Mouse (Mus musculus) lung, adult 2 months (tissue): ENCODE measurements around the gene Ceacam19. TPM values are rescaled to one million over a fixed set of nuclear protein-coding genes. Genes with fewer than 3 reads are reported as not detected.

ENCODE experiments used
- DNase-seq: peaks from one replicate; pipeline ENCODE4 v3.0.0; 2022
- H3K4me1 ChIP-seq: fragments of 200-500 bp; 2 replicates; pipeline ENCODE4 v1.6.1; 2011; ENCODE audit warnings: low read length; ENCODE audit not compliant: control insufficient read depth, insufficient read depth
- H3K4me3 ChIP-seq: fragments of 200-500 bp; replicated peaks from 2 replicates; pipeline ENCODE3; 2011; ENCODE audit warnings: low read depth, mild to moderate bottlenecking, control low read depth, low read length; ENCODE audit errors: extremely low read depth
- CTCF ChIP-seq: fragments of 200-500 bp; IDR thresholded peaks from 2 replicates; pipeline ENCODE4 v1.5.1; 2011; ENCODE audit warnings: mild to moderate bottlenecking, low read length, control low read depth; ENCODE audit not compliant: insufficient read depth
- POLR2A ChIP-seq: fragments of 200-500 bp; IDR thresholded peaks from 2 replicates; pipeline ENCODE4 v1.6.1; 2011; ENCODE audit warnings: low read depth, mild to moderate bottlenecking, control low read depth, low read length, borderline replicate concordance; ENCODE audit errors: extremely low read depth
- WGBS: fragments of 180-500 bp; shearing (Covaris S2); methylation state at CpG from one replicate; pipeline ENCODE4 v1.1.7; 2018; 5-methylcytosine and 5-hydroxymethylcytosine counted together
- polyA plus RNA-seq: library from polyadenylated mRNA; depleted of rRNA; stranded (reverse); fragments of >200 nt; gene quantifications from 2 replicates; pipeline ENCODE4 v1.2.3, GENCODE M21; 2012; rRNA removed

Ceacam19 gene
- polyA plus RNA-seq, 1 experiment, result 2.0 TPM

DNA sequence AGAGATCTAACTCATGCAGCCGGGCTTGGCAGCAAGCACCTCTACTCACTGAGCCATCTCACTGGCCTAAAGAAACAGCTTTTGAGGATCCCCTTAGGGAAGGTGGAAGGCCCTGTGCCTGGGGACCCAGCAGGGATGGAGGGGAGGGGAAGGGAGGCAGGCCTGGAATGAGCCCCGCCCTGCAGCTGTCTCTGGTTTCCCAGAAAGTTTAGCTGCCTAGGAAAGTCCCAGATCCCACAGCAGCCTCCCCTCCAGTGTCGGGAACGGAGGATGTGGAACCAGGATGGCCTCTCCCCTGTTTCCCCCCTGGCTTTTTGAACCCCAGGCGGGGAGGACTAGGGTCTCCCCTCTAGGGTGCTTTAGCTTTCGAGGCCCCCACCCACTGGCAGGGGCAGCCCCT is 61.0 kb downstream of the Ceacam19 start:
- H3K4me3 ChIP-seq, result no peak overlapping the region
- no peak for TF ChIP-seq CTCF
- no peak for TF ChIP-seq POLR2A
- H3K4me1 ChIP-seq, result peaks cover 28% of the 10 kb centered on the region
- no peak for DNase-seq
- 41% methylated on average over 6 of the region's 6 CpGs for WGBS

Other genes with a start within 250 kb of the Ceacam19 start
- 96.8 and 143 TPM in 2 replicates for gene Clptm1, start 222.9 kb downstream of the Ceacam19 start, polyA plus RNA-seq
- 1.9 and 5.1 TPM in 2 replicates for gene Apoc2, start 210.0 kb downstream of the Ceacam19 start, polyA plus RNA-seq
- gene Gm44805, start 206.5 kb downstream of the Ceacam19 start, polyA plus RNA-seq, result not detected in 2 replicates
- gene Apoc4, start 206.5 kb downstream of the Ceacam19 start, polyA plus RNA-seq, result 1.1 and 1.4 TPM in 2 replicates
- gene Apoc1, start 195.3 kb downstream of the Ceacam19 start, polyA plus RNA-seq, result 25.9 and 29.2 TPM in 2 replicates
- 815 and 1,134 TPM in 2 replicates for gene Apoe, start 188.8 kb downstream of the Ceacam19 start, polyA plus RNA-seq
- 46.0 and 51.3 TPM in 2 replicates for gene Tomm40, start 172.5 kb downstream of the Ceacam19 start, polyA plus RNA-seq
- 70.9 and 74.7 TPM in 2 replicates for gene Nectin2, start 137.5 kb downstream of the Ceacam19 start, polyA plus RNA-seq
- 769 and 829 TPM in 2 replicates for gene Bcam, start 116.9 kb downstream of the Ceacam19 start, polyA plus RNA-seq
- gene Cblc, start 91.2 kb downstream of the Ceacam19 start, polyA plus RNA-seq, result 16.1 and 21.9 TPM in 2 replicates
- 38.7 and 71.2 TPM in 2 replicates for gene Bcl3, start 65.2 kb downstream of the Ceacam19 start, polyA plus RNA-seq
- 0.52 TPM in 1 of 2 replicates, not detected in the other for gene Gm19345, start 36.0 kb downstream of the Ceacam19 start, polyA plus RNA-seq
- gene Ceacam16, start 26.7 kb downstream of the Ceacam19 start, polyA plus RNA-seq, result 0.90 and 2.5 TPM in 2 replicates
- gene Pvr, start 33.2 kb upstream of the Ceacam19 start, polyA plus RNA-seq, result 23.7 and 24.7 TPM in 2 replicates
- gene Igsf23, start 62.8 kb upstream of the Ceacam19 start, polyA plus RNA-seq, result 1.2 and 1.9 TPM in 2 replicates
- gene Ceacam20, start 77.4 kb upstream of the Ceacam19 start, polyA plus RNA-seq, result 0.06 and 0.33 TPM in 2 replicates
- gene Nlrp9b, start 103.5 kb upstream of the Ceacam19 start, polyA plus RNA-seq, result not detected in 2 replicates
- not detected in 2 replicates for gene Vmn1r91, start 211.7 kb upstream of the Ceacam19 start, polyA plus RNA-seq
- not detected in 2 replicates for gene Gm16442, start 234.6 kb upstream of the Ceacam19 start, polyA plus RNA-seq